Mouse (Mus musculus): ENCODE results near the gene Gm28635. TPM values are rescaled to one million over a fixed set of nuclear protein-coding genes. Genes with fewer than 3 reads are reported as not detected.
A peak's percentile ranks its signal among the peaks of the same experiment; 100 is the strongest.

Gene Gm28635
- polyA plus RNA-seq, 1 experiment from 2014 or later: not detected

GRCm38 (mm10) chr2:84634006-84634405 lies 43.8 kb downstream of the Gm28635 start:
- no peak for ATAC-seq (ENCODE audit: insufficient number of reproducible peaks, insufficient read depth, low FRiP score, low TSS enrichment, low read depth)
- peak overlapping the region; percentile 94; the same call in 1 of the 2 replicates for H3K27ac ChIP-seq
- H3K9ac ChIP-seq: no peak overlapping the region
- peaks cover 58% of the 10 kb centered on the region for H3K4me1 ChIP-seq
- no peak overlapping the region for H3K4me3 ChIP-seq
- no peaks in the 10 kb centered on the region for H3K9me3 ChIP-seq
- H3K4me2 ChIP-seq: peak overlapping the region; percentile 0; the same call in 1 of the 2 replicates
- H3K36me3 ChIP-seq: 0 out of 2 replicates have a peak, but pooled peaks cover 5% of the 10 kb centered on the region
- WGBS: 61% methylated on average over 4 of the region's 4 CpGs
- no peaks in the 10 kb centered on the region for H3K27me3 ChIP-seq

DNA sequence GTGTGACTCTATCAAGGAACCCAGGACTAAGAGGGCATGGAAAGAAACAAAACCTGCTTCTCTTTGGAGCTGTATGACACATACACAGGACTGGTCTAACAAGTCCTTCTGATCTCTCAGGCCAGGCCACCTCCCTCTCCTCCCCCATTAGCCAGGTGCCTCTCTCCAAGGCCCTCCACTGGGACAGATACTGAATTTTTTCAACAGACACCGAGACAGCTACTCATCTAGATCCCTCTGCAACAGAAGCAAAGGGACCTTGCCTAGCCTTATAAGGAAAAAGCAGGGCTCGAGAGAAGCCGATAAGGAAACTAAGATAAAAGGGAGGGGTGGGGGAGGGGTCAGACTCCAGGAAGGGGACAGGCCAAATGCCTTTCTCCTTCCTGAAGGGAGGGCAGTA lies 44.8 kb downstream of the Gm28635 start:
- no peak overlapping the region for H3K4me3 ChIP-seq
- no peaks in the 10 kb centered on the region for H3K9me3 ChIP-seq
- H3K4me2 ChIP-seq: no peak overlapping the region
- H3K27ac ChIP-seq: no peak overlapping the region
- ATAC-seq (ENCODE audit: insufficient number of reproducible peaks, insufficient read depth, low FRiP score, low TSS enrichment, low read depth): no peak
- no peak overlapping the region for H3K9ac ChIP-seq
- H3K4me1 ChIP-seq: peaks cover 47% of the 10 kb centered on the region
- 8% methylated on average over 3 of the region's 3 CpGs for WGBS
- H3K27me3 ChIP-seq: no peaks in the 10 kb centered on the region
- 0 out of 2 replicates have a peak, but pooled peaks cover 7% of the 10 kb centered on the region for H3K36me3 ChIP-seq

GRCm38 (mm10) chr2:84632001-84632400 lies 45.8 kb downstream of the Gm28635 start:
- ATAC-seq (ENCODE audit: insufficient number of reproducible peaks, insufficient read depth, low FRiP score, low TSS enrichment, low read depth): no peak
- WGBS: 88% methylated on average over 1 of the region's 1 CpGs

GRCm38 (mm10) chr2:84627036-84627435 lies 50.8 kb downstream of the Gm28635 start:
- Histone ChIP-seq H3K4me2 (no peak overlapping the region), H3K9ac (no peak overlapping the region), H3K4me1 (peaks cover 7% of the 10 kb centered on the region), H3K9me3 (no peaks in the 10 kb centered on the region), H3K36me3 (peaks cover 17% of the 10 kb centered on the region), H3K27ac (peak overlapping the region; percentile 48; the same call in 1 of the 2 replicates), H3K4me3 (no peak overlapping the region), H3K27me3 (no peaks in the 10 kb centered on the region)
- WGBS: 52% methylated on average over 3 of the region's 3 CpGs
- ATAC-seq (ENCODE audit: insufficient number of reproducible peaks, insufficient read depth, low FRiP score, low TSS enrichment, low read depth): no peak

More at GRCm38 (mm10) chr2:84632001-84632400, 45.8 kb downstream of the Gm28635 start:
- no peak overlapping the region for H3K4me2 ChIP-seq
- H3K9me3 ChIP-seq: no peaks in the 10 kb centered on the region
- H3K27ac ChIP-seq: no peak overlapping the region
- no peak overlapping the region for H3K4me3 ChIP-seq
- H3K9ac ChIP-seq: no peak overlapping the region
- H3K4me1 ChIP-seq: peaks cover 38% of the 10 kb centered on the region
- 0 out of 2 replicates have a peak, but pooled peaks cover 7% of the 10 kb centered on the region for H3K36me3 ChIP-seq
- no peaks in the 10 kb centered on the region for H3K27me3 ChIP-seq

DNA sequence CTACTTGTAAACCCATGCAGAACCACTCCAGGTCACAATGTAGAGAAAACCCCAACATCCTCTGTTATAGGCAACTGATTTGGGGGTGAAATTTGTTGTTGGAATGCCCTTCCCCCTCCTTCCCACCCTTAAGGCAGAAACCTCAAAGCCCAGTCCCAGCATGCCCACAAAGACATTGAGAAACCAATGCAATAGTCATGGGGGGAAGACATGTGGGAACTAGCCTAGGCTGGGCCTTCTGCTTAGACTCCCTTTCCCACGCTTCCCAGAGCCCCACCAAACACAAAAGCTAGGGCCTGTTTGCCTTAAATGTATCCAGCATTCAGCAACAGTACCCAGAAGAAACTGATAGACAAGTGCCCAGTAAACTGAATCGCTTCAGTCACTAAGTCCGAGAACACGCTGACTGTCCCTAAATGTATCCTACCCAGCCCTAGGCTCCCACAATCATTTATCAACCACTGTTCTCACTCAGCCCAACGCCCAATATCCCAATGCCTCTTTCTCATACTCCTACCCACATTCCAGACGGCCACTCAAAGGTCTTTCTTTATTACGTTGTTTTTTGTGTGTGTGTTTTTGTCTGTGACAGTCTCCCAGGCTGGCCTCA lies 51.4 kb downstream of the Gm28635 start:
- H3K9me3 ChIP-seq: no peaks in the 10 kb centered on the region
- peaks cover 7% of the 10 kb centered on the region for H3K4me1 ChIP-seq
- H3K4me3 ChIP-seq: no peak overlapping the region
- no peak for ATAC-seq (ENCODE audit: insufficient number of reproducible peaks, insufficient read depth, low FRiP score, low TSS enrichment, low read depth)
- peak overlapping the region; percentile 48; the same call in 1 of the 2 replicates for H3K27ac ChIP-seq
- 77% methylated on average over 7 of the region's 7 CpGs for WGBS
- H3K9ac ChIP-seq: no peak overlapping the region
- no peaks in the 10 kb centered on the region for H3K27me3 ChIP-seq
- H3K4me2 ChIP-seq: no peak overlapping the region
- peaks cover 20% of the 10 kb centered on the region for H3K36me3 ChIP-seq

DNA sequence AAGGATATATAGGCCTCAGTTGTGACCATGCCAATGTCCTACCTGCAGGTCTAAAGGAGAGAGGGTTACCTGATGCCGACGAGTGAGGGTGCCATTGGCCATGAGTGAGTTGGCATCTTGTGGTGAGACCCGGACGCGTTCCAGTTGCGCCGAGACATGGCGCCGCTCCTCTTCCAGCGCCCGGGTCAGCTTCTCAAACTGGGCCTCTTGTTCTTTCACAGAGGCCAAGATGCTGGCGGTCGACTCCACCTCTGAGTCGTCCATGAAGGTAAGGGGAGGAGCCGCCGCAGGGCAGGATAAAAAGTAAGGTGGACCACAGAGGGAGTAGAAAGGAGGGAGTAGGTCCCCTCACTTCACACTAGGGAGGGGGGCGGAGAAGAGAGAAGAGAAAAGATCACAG lies 53.6 kb downstream of the Gm28635 start:
- Histone ChIP-seq H3K9me3 (no peaks in the 10 kb centered on the region), H3K27ac (no peak overlapping the region), H3K4me3 (no peak overlapping the region), H3K36me3 (peaks cover 40% of the 10 kb centered on the region), H3K4me1 (peaks cover 7% of the 10 kb centered on the region), H3K27me3 (no peaks in the 10 kb centered on the region), H3K4me2 (no peak overlapping the region), H3K9ac (no peak overlapping the region)
- no peak for ATAC-seq (ENCODE audit: insufficient number of reproducible peaks, insufficient read depth, low FRiP score, low TSS enrichment, low read depth)
- WGBS: 92% methylated on average over 17 of the region's 17 CpGs

GRCm38 (mm10) chr2:84623428-84624119 lies 54.3 kb downstream of the Gm28635 start:
- Histone ChIP-seq H3K27me3 (no peaks in the 10 kb centered on the region), H3K9ac (no peak overlapping the region), H3K36me3 (peaks cover 42% of the 10 kb centered on the region), H3K4me3 (no peak overlapping the region), H3K4me1 (peaks cover 7% of the 10 kb centered on the region), H3K9me3 (no peaks in the 10 kb centered on the region), H3K4me2 (no peak overlapping the region), H3K27ac (no peak overlapping the region)
- WGBS: 92% methylated on average over 3 of the region's 3 CpGs
- ATAC-seq (ENCODE audit: insufficient number of reproducible peaks, insufficient read depth, low FRiP score, low TSS enrichment, low read depth): no peak

DNA sequence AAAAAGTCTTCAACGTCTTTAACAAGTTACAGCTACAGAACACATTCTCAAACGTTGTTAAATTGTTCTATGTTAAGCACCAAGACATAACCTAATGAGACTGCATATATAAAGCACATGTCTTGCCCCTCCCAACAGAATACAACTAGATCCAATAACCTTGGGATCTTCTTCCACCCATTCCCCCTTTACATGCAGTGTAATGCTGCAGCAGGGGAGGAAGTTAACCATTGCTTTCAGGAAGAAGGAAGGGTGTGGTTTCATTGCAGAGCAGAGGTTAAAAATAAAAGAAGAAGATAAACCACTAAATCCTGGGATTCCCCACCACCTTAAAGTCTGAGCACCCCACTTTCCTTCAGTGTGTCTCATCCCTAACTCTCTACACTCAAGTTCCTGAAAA lies 55.2 kb downstream of the Gm28635 start:
- ATAC-seq (ENCODE audit: insufficient number of reproducible peaks, insufficient read depth, low FRiP score, low TSS enrichment, low read depth): no peak
- 74% methylated on average over 2 of the region's 2 CpGs for WGBS
- Histone ChIP-seq H3K36me3 (peaks cover 43% of the 10 kb centered on the region), H3K27ac (no peak overlapping the region), H3K9ac (no peak overlapping the region), H3K27me3 (no peaks in the 10 kb centered on the region), H3K9me3 (no peaks in the 10 kb centered on the region), H3K4me2 (no peak overlapping the region), H3K4me3 (no peak overlapping the region), H3K4me1 (peaks cover 7% of the 10 kb centered on the region)

- Histone ChIP-seq H3K4me1 (peaks cover 3% of the 10 kb centered on the region; the same call in 1 of the 2 replicates), H3K27me3 (no peaks in the 10 kb centered on the region), H3K9ac (no peak overlapping the region), H3K4me2 (no peak overlapping the region), H3K9me3 (no peaks in the 10 kb centered on the region), H3K4me3 (no peak overlapping the region), H3K36me3 (peaks cover 70% of the 10 kb centered on the region), H3K27ac (no peak overlapping the region)
- 96% methylated on average over 21 of the region's 21 CpGs for WGBS
- ATAC-seq (ENCODE audit: insufficient number of reproducible peaks, insufficient read depth, low FRiP score, low TSS enrichment, low read depth): no peak
These were observed 58.0 kb downstream of the Gm28635 start for GRCm38 (mm10) chr2:84619646-84620340.

- Histone ChIP-seq H3K9me3 (no peaks in the 10 kb centered on the region), H3K27ac (no peak overlapping the region; the same call in 1 of the 2 replicates), H3K36me3 (peaks cover 72% of the 10 kb centered on the region), H3K4me2 (no peak overlapping the region), H3K9ac (no peak overlapping the region), H3K4me3 (no peak overlapping the region), H3K4me1 (no peaks in the 10 kb centered on the region; the same call in 1 of the 2 replicates), H3K27me3 (no peaks in the 10 kb centered on the region)
- ATAC-seq (ENCODE audit: insufficient number of reproducible peaks, insufficient read depth, low FRiP score, low TSS enrichment, low read depth): no peak
- 71% methylated on average over 2 of the region's 2 CpGs for WGBS
These were observed 58.9 kb downstream of the Gm28635 start for GRCm38 (mm10) chr2:84618914-84619313.

DNA sequence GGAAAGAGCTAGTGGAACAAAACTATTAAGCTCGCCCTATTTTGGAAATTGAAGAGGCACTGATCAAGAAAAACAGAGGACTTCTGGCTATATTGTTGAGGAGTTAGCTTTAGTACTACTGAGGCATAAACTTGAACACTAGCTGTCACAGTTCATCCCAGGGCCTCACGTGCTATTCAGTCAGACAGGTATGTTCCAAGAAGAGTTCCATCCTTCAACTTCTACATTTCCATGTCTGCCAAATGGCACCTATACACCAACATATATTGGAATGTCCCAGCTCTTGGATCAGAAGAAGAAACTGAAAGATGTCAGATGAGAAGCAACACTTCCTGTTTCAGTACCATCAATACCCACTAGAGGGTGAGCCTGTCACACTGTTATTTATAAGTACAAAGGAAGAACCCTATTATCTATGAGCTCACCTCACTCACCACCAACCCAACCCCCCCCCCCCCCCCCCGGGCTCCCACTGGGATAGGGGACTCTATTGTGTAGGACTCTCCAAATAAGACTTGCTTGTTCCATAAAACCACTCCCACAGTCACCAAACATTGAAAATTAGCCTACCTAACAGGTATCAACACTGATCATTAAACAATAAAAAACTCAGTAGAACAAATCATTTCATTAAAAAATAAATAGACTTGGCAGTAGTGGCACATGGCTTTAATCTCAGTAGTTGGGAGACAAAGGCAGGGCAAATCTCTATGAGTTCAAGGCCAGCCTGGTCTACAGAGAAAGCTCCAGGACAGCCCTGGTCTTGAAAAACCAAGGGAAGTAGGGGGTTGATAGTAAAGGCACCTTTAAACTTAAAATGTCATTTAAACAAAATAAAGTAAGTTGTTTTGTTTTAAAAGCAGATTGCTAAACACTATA lies 60.0 kb downstream of the Gm28635 start:
- H3K9me3 ChIP-seq: no peaks in the 10 kb centered on the region
- 84% methylated on average over 3 of the region's 3 CpGs for WGBS
- H3K27ac ChIP-seq: no peak overlapping the region
- ATAC-seq (ENCODE audit: insufficient number of reproducible peaks, insufficient read depth, low FRiP score, low TSS enrichment, low read depth): no peak
- H3K9ac ChIP-seq: no peak overlapping the region
- no peaks in the 10 kb centered on the region; the same call in 1 of the 2 replicates for H3K4me1 ChIP-seq
- H3K4me3 ChIP-seq: no peak overlapping the region
- H3K4me2 ChIP-seq: no peak overlapping the region
- peaks cover 82% of the 10 kb centered on the region for H3K36me3 ChIP-seq
- no peaks in the 10 kb centered on the region for H3K27me3 ChIP-seq

All from embryonic facial prominence, embryonic 13.5 days (tissue).